Mouse (Mus musculus): ENCODE results near the gene Aifm1. TPM values are rescaled to one million over a fixed set of nuclear protein-coding genes. Genes with fewer than 3 reads are reported as not detected.

Gene Aifm1
- polyA plus RNA-seq, 1 experiment from 2014 or later = 83.6 TPM

GRCm38 (mm10) chrX:48425280-48425679, 88.1 kb downstream of the Aifm1 start:
- no peak overlapping the region for H3K9ac ChIP-seq (ENCODE audit: low read length)
- H3K27ac ChIP-seq (ENCODE audit: low read depth, low read length) = no peak overlapping the region
- H3K4me3 ChIP-seq (ENCODE audit: low read depth, low read length) = no peak overlapping the region
- 73% methylated on average over 7 of the region's 7 CpGs for WGBS
- no peaks in the 10 kb centered on the region for H3K27me3 ChIP-seq (ENCODE audit: control insufficient read depth, insufficient read depth, low read length)
- no peaks in the 10 kb centered on the region for H3K4me1 ChIP-seq (replicated peaks; ENCODE audit: control insufficient read depth, insufficient read depth, low read length)
- H3K9me3 ChIP-seq (ENCODE audit: control insufficient read depth, low read length) = no peaks in the 10 kb centered on the region
- no peaks in the 10 kb centered on the region for H3K36me3 ChIP-seq (ENCODE audit: control insufficient read depth, insufficient read depth, low read length)
- no peak overlapping the region for H3K4me2 ChIP-seq (ENCODE audit: low read depth, low read length, severe bottlenecking)
- ATAC-seq (replicated peaks; ENCODE audit: low FRiP score) = no peak
- DNase-seq (ENCODE audit: low spot score) = no peak

Other genes starting within 250 kb of the Aifm1 start
- 7.9 and 8.1 TPM in 2 replicates for gene Bcorl1, start 172.2 kb downstream of the Aifm1 start, polyA plus RNA-seq (2014; fragmentation: Nextera tagmentation; extraction: Ambion mirVana)
- 2.7 and 3.2 TPM in 2 replicates for gene Elf4, start 50.4 kb downstream of the Aifm1 start, polyA plus RNA-seq (2014; fragmentation: Nextera tagmentation; extraction: Ambion mirVana)
- 22.4 and 22.9 TPM in 2 replicates for gene Rab33a, start 5.7 kb upstream of the Aifm1 start, polyA plus RNA-seq (2014; fragmentation: Nextera tagmentation; extraction: Ambion mirVana)
- 19.4 and 25.1 TPM in 2 replicates for gene Zfp280c, start 80.9 kb upstream of the Aifm1 start, polyA plus RNA-seq (2014; fragmentation: Nextera tagmentation; extraction: Ambion mirVana)
- gene Slc25a14, start 109.8 kb upstream of the Aifm1 start, polyA plus RNA-seq (2014; fragmentation: Nextera tagmentation; extraction: Ambion mirVana) = 24.6 and 26.4 TPM in 2 replicates
- not detected in 2 replicates for gene Gpr119, start 160.9 kb upstream of the Aifm1 start, polyA plus RNA-seq (2014; fragmentation: Nextera tagmentation; extraction: Ambion mirVana)
- gene Rbmx2, start 181.4 kb upstream of the Aifm1 start, polyA plus RNA-seq (2014; fragmentation: Nextera tagmentation; extraction: Ambion mirVana) = 25.4 and 26.4 TPM in 2 replicates

All from forebrain, embryonic 11.5 days (tissue).